Mouse (Mus musculus): ENCODE data around the gene Ndel1. TPM values are rescaled to one million over a fixed set of nuclear protein-coding genes. Genes with fewer than 3 reads are reported as not detected.

The Ndel1 gene
- polyA plus RNA-seq, 1 experiment: 27.9 TPM

DNA sequence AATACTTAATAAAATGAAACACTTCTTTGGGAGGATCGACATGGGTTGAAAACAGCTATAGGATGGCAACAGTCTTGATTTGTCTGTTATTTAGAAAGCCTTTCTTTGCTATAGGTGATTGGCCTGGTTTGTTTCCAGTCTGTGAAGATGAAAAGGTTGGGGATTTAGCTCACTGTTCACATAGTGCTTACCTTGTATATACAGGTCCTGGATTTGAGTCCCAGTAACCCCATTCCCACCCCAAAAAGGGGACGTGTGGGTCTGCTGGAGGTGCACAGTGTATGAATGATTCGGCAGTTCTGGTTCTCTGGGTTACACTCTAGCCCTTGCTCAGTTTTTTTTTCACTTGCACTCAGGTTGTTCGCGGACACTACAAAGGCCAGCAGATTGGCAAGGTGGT, 31.2 kb upstream of the Ndel1 start:
- no peaks in the 10 kb centered on the region for H3K27me3 ChIP-seq (ENCODE audit: control insufficient read depth, insufficient read depth, insufficient read length)
- peak overlapping the region; percentile 99 for H3K4me3 ChIP-seq (ENCODE audit: insufficient read depth, poor library complexity, severe bottlenecking)
- H3K36me3 ChIP-seq (ENCODE audit: control insufficient read depth, insufficient read depth): peaks cover 27% of the 10 kb centered on the region
- TF ChIP-seq MYOD1 (IDR thresholded peaks at IDR 0.05; ENCODE audit: control insufficient read depth, insufficient read length, low read depth) (no peak), USF1 (IDR thresholded peaks at IDR 0.05; ENCODE audit: low read depth) (no peak)
- peaks cover 26% of the 10 kb centered on the region for H3K79me2 ChIP-seq (ENCODE audit: control insufficient read depth, insufficient read depth)
- peaks cover 15% of the 10 kb centered on the region for H3K79me3 ChIP-seq (ENCODE audit: low read depth)
- H3ac ChIP-seq (ENCODE audit: control insufficient read depth, insufficient read length, low read depth): peak overlapping the region; percentile 35

GRCm38 (mm10) chr11:68902367-68902766, 30.7 kb upstream of the Ndel1 start:
- peaks cover 27% of the 10 kb centered on the region for H3K36me3 ChIP-seq (ENCODE audit: control insufficient read depth, insufficient read depth)
- no peaks in the 10 kb centered on the region for H3K27me3 ChIP-seq (ENCODE audit: control insufficient read depth, insufficient read depth, insufficient read length)
- H3K79me2 ChIP-seq (ENCODE audit: control insufficient read depth, insufficient read depth): peaks cover 26% of the 10 kb centered on the region
- H3ac ChIP-seq (ENCODE audit: control insufficient read depth, insufficient read length, low read depth): peak overlapping the region; percentile 72
- peaks cover 15% of the 10 kb centered on the region for H3K79me3 ChIP-seq (ENCODE audit: low read depth)
- H3K4me3 ChIP-seq (ENCODE audit: insufficient read depth, poor library complexity, severe bottlenecking): peak overlapping the region; percentile 99
- TF ChIP-seq FOSL1 (IDR thresholded peaks at IDR 0.05; ENCODE audit: insufficient read depth, low read length, poor library complexity, severe bottlenecking): no peak
- TF ChIP-seq MYOG (IDR thresholded peaks at IDR 0.05; ENCODE audit: control insufficient read depth, extremely low read depth, insufficient read length): no peak
- TF ChIP-seq USF1 (IDR thresholded peaks at IDR 0.05; ENCODE audit: low read depth): no peak
- no peak for TF ChIP-seq CTCF (IDR thresholded peaks at IDR 0.05; ENCODE audit: control insufficient read depth, insufficient read depth, insufficient read length)
- TF ChIP-seq CEBPB (IDR thresholded peaks at IDR 0.05; ENCODE audit: low read depth): no peak
- no peak for TF ChIP-seq MYOD1 (IDR thresholded peaks at IDR 0.05; ENCODE audit: control insufficient read depth, insufficient read length, low read depth)
- TF ChIP-seq MAX (IDR thresholded peaks at IDR 0.05): no peak

DNA sequence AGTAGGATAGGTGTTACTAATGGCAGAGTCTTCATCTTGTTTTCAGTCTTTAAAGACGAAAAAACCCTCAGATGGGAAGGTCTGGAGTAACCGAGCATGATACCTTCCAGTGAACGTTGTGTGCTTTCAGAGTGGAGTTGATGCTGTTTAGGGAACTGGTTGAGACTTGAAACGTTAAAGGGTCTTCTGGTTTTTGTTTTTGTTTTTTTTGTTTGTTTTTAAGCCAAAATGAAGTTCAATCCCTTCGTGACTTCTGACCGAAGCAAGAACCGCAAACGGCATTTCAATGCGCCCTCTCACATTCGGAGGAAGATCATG, 30.3 kb upstream of the Ndel1 start:
- TF ChIP-seq CEBPB (IDR thresholded peaks at IDR 0.05; ENCODE audit: low read depth) (no peak), USF1 (IDR thresholded peaks at IDR 0.05; ENCODE audit: low read depth) (no peak), MYOG (IDR thresholded peaks at IDR 0.05; ENCODE audit: control insufficient read depth, extremely low read depth, insufficient read length) (no peak), MYOD1 (IDR thresholded peaks at IDR 0.05; ENCODE audit: control insufficient read depth, insufficient read length, low read depth) (no peak), CTCF (IDR thresholded peaks at IDR 0.05; ENCODE audit: control insufficient read depth, insufficient read depth, insufficient read length) (no peak), MAX (IDR thresholded peaks at IDR 0.05) (no peak), FOSL1 (IDR thresholded peaks at IDR 0.05; ENCODE audit: insufficient read depth, low read length, poor library complexity, severe bottlenecking) (no peak)

GRCm38 (mm10) chr11:68901351-68902046, 29.8 kb upstream of the Ndel1 start, which contains the start of gene Rpl26:
Gene Rpl26, plus strand, starts transcription at chr11:68901583.
- peak within 1 kb of the TSS; percentile 99 for H3K4me3 ChIP-seq (ENCODE audit: insufficient read depth, poor library complexity, severe bottlenecking)
- H3K79me2 ChIP-seq (ENCODE audit: control insufficient read depth, insufficient read depth): peaks cover 26% of the 10 kb centered on the region
- H3K79me3 ChIP-seq (ENCODE audit: low read depth): peaks cover 15% of the 10 kb centered on the region
- H3K27me3 ChIP-seq (ENCODE audit: control insufficient read depth, insufficient read depth, insufficient read length): no peaks in the 10 kb centered on the region
- H3ac ChIP-seq (ENCODE audit: control insufficient read depth, insufficient read length, low read depth): peak within 1 kb of the TSS; percentile 96
- H3K36me3 ChIP-seq (ENCODE audit: control insufficient read depth, insufficient read depth): peaks cover 27% of the 10 kb centered on the region
- TF ChIP-seq USF1 (IDR thresholded peaks at IDR 0.05; ENCODE audit: low read depth) (no peak), CTCF (IDR thresholded peaks at IDR 0.05; ENCODE audit: control insufficient read depth, insufficient read depth, insufficient read length) (peak; percentile 81), MYOG (IDR thresholded peaks at IDR 0.05; ENCODE audit: control insufficient read depth, extremely low read depth, insufficient read length) (no peak), CEBPB (IDR thresholded peaks at IDR 0.05; ENCODE audit: low read depth) (no peak), MAX (IDR thresholded peaks at IDR 0.05) (peak; percentile 50)

More for the DNA sequence above, 30.3 kb upstream of the Ndel1 start:
- Histone ChIP-seq H3K79me3 (ENCODE audit: low read depth) (peaks cover 15% of the 10 kb centered on the region), H3K36me3 (ENCODE audit: control insufficient read depth, insufficient read depth) (peaks cover 27% of the 10 kb centered on the region), H3ac (ENCODE audit: control insufficient read depth, insufficient read length, low read depth) (peak overlapping the region; percentile 96), H3K27me3 (ENCODE audit: control insufficient read depth, insufficient read depth, insufficient read length) (no peaks in the 10 kb centered on the region), H3K79me2 (ENCODE audit: control insufficient read depth, insufficient read depth) (peaks cover 26% of the 10 kb centered on the region), H3K4me3 (ENCODE audit: insufficient read depth, poor library complexity, severe bottlenecking) (peak overlapping the region; percentile 99)

- H3ac ChIP-seq (ENCODE audit: control insufficient read depth, insufficient read length, low read depth): peak overlapping the region; percentile 44
- TF ChIP-seq MYOD1 (IDR thresholded peaks at IDR 0.05; ENCODE audit: control insufficient read depth, insufficient read length, low read depth): no peak
- no peak for TF ChIP-seq MAX (IDR thresholded peaks at IDR 0.05)
- no peak for TF ChIP-seq CTCF (IDR thresholded peaks at IDR 0.05; ENCODE audit: control insufficient read depth, insufficient read depth, insufficient read length)
- TF ChIP-seq USF1 (IDR thresholded peaks at IDR 0.05; ENCODE audit: low read depth): no peak
- TF ChIP-seq CEBPB (IDR thresholded peaks at IDR 0.05; ENCODE audit: low read depth): no peak
- no peak for TF ChIP-seq MYOG (IDR thresholded peaks at IDR 0.05; ENCODE audit: control insufficient read depth, extremely low read depth, insufficient read length)
- no peak for TF ChIP-seq FOSL1 (IDR thresholded peaks at IDR 0.05; ENCODE audit: insufficient read depth, low read length, poor library complexity, severe bottlenecking)
- peaks cover 26% of the 10 kb centered on the region for H3K79me2 ChIP-seq (ENCODE audit: control insufficient read depth, insufficient read depth)
- peak overlapping the region; percentile 14 for H3K4me3 ChIP-seq (ENCODE audit: insufficient read depth, poor library complexity, severe bottlenecking)
- peaks cover 27% of the 10 kb centered on the region for H3K36me3 ChIP-seq (ENCODE audit: control insufficient read depth, insufficient read depth)
- H3K27me3 ChIP-seq (ENCODE audit: control insufficient read depth, insufficient read depth, insufficient read length): no peaks in the 10 kb centered on the region
- peaks cover 15% of the 10 kb centered on the region for H3K79me3 ChIP-seq (ENCODE audit: low read depth)
Observed at GRCm38 (mm10) chr11:68900519-68901350, 29.1 kb upstream of the Ndel1 start.

All from C2C12 (cell line).